Mouse (Mus musculus) forebrain, embryonic 16.5 days (tissue): Measurements from ENCODE around the gene Tln2. TPM values are rescaled to one million over a fixed set of nuclear protein-coding genes. Genes with fewer than 3 reads are reported as not detected.

ENCODE experiments used
- ATAC-seq: fragments of 200-750 bp; cut with Nextera tagmentation; 2 replicates; pipeline ENCODE4 v1.8.0; 2017; ENCODE audit warnings: mild to moderate bottlenecking, moderate library complexity
- H3K27ac ChIP-seq: fragments of 300-500 bp; sonication (generic); 2 replicates; pipeline ENCODE4 v1.5.1; 2014; ENCODE audit warnings: low read length, control low read depth
- H3K27me3 ChIP-seq: fragments of 300-500 bp; sonication (generic); replicated peaks from 2 replicates; pipeline ENCODE4 v1.6.1; 2014; ENCODE audit warnings: low read length; ENCODE audit not compliant: control insufficient read depth, insufficient read depth
- H3K36me3 ChIP-seq: fragments of 300-500 bp; sonication (generic); 2 replicates; pipeline ENCODE4 v1.6.1; 2014; ENCODE audit not compliant: control insufficient read depth, insufficient read depth
- H3K4me1 ChIP-seq: fragments of 300-500 bp; sonication (generic); replicated peaks from 2 replicates; pipeline ENCODE4 v1.6.1; 2014; ENCODE audit warnings: low read length; ENCODE audit not compliant: control insufficient read depth, insufficient read depth
- H3K4me2 ChIP-seq: fragments of 300-500 bp; sonication (generic); 2 replicates; pipeline ENCODE4 v1.6.1; 2014; ENCODE audit warnings: mild to moderate bottlenecking, low read length, control low read depth
- H3K4me3 ChIP-seq: fragments of 300-500 bp; sonication (generic); replicated peaks from 2 replicates; pipeline ENCODE4 v1.5.1; 2014; ENCODE audit warnings: mild to moderate bottlenecking, low read length, control low read depth
- H3K9ac ChIP-seq: fragments of 300-500 bp; sonication (generic); replicated peaks from 2 replicates; pipeline ENCODE4 v1.6.1; 2014; ENCODE audit warnings: low read depth, low read length, control low read depth
- H3K9me3 ChIP-seq: fragments of 300-500 bp; sonication (generic); 2 replicates; pipeline ENCODE4 v1.6.1; 2016; ENCODE audit warnings: low read length; ENCODE audit not compliant: control insufficient read depth
- WGBS: fragments of 180-500 bp; shearing (Covaris S2); extraction: QIAGEN DNeasy Blood & Tissue Kit; methylation state at CpG from one replicate; pipeline ENCODE4 v1.1.7; 2014; 5-methylcytosine and 5-hydroxymethylcytosine counted together
- polyA plus RNA-seq: library from polyadenylated mRNA; unstranded; fragments of >200 nt; fragmentation: Nextera tagmentation; extraction: Ambion mirVana; gene quantifications from 2 replicates; pipeline ENCODE4 v1.2.1, GENCODE M21; 2015

Gene Tln2
- polyA plus RNA-seq, 1 experiment from 2014 or later: 19.6 TPM

DNA sequence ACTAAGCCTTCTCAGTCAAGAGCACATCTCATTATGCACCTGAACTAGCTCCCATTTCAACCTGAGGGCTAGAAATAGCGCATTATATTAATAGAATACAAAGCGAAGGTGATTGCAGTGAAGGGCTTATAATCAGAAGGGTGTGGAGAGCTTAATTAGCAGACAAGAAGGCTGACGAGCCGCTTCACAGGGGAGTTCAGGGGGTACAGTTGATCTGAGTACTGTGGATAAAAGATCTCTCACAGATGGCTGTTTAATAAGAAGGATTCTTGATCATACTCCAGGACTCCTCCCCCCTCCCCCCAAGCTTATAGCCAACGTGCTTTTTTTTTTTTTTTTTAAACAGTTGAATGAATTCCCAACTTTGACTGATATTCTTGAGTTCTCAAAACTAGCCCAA, 198.0 kb downstream of the Tln2 start:
- Histone ChIP-seq H3K4me1 (peaks cover 3% of the 10 kb centered on the region; the same call in 1 of the 2 replicates), H3K9ac (no peak overlapping the region), H3K4me3 (no peak overlapping the region), H3K27ac (no peak overlapping the region), H3K27me3 (no peaks in the 10 kb centered on the region), H3K36me3 (no peaks in the 10 kb centered on the region), H3K4me2 (no peak overlapping the region), H3K9me3 (no peaks in the 10 kb centered on the region)
- ATAC-seq: peak; percentile 58; the same call in 1 of the 2 replicates
- 30% methylated on average over 5 of the region's 5 CpGs for WGBS

DNA sequence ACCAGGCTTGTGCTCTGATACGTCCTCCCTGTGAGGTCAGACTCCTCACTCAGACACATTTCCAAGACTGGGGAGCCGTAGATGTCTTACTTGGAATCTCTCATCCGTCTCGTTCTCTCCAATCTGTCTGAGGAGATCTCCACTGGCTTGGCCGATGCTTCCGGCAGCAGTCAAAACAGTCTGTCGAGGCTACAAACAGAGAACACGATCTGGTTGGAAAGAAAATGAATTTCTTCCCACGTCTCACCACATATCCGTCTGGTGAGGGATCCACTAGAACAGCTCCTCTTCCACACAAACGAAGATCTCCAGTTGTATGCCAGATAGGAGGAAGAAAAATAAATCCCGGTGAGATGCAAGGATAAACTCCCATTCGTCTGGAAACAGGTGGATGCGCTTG, 205.1 kb downstream of the Tln2 start:
- WGBS: 89% methylated on average over 14 of the region's 14 CpGs
- no peak overlapping the region for H3K4me3 ChIP-seq
- ATAC-seq: no peak
- H3K27me3 ChIP-seq: no peaks in the 10 kb centered on the region
- no peak overlapping the region for H3K4me2 ChIP-seq
- no peaks in the 10 kb centered on the region for H3K36me3 ChIP-seq
- no peaks in the 10 kb centered on the region for H3K9me3 ChIP-seq
- H3K27ac ChIP-seq: no peak overlapping the region
- no peaks in the 10 kb centered on the region for H3K4me1 ChIP-seq
- H3K9ac ChIP-seq: no peak overlapping the region

DNA sequence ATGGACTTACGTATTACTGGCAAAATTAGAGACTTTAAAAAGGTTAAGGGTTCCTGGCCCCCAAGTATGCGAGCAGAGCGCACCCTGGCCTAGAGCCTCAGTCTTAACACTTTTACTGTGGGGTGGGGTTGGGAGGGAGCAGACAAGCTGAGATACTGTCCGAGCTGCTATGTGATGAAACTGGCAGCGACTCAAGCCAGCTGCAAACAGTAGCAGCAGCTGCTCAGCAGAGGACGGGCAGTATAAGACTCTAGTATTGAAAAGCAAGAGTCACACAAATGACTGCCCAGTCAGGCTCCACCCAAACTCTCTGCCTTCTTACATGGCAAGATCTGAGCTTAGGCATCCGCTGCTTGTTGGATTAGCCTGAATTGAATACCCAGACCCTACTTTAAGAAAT, 206.1 kb downstream of the Tln2 start:
- Histone ChIP-seq H3K4me3 (no peak overlapping the region), H3K9ac (no peak overlapping the region), H3K4me2 (no peak overlapping the region), H3K9me3 (no peaks in the 10 kb centered on the region), H3K27me3 (no peaks in the 10 kb centered on the region), H3K27ac (no peak overlapping the region), H3K4me1 (no peaks in the 10 kb centered on the region), H3K36me3 (no peaks in the 10 kb centered on the region)
- WGBS: 81% methylated on average over 7 of the region's 7 CpGs
- no peak for ATAC-seq

DNA sequence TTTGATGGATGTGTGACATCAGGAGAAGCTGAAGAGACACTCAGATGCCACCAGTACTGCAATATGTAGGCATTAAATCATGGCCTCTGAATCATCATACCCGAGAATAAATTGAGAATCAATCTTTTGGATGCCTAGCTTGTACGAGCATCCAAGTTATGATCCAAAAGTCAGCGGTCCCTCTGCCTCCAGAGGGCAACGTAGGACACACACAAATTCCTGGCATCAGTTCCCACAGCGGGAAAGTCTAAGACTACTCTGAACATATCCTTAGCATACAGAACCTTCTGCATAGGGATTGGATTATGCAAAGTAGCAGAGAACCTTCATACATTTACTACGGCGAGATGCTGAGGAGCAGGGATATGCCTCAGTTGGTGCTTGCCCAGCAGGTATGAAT, 210.5 kb downstream of the Tln2 start:
- no peak overlapping the region for H3K9ac ChIP-seq
- no peak for ATAC-seq
- 89% methylated on average over 7 of the region's 7 CpGs for WGBS
- H3K9me3 ChIP-seq: no peaks in the 10 kb centered on the region
- no peaks in the 10 kb centered on the region for H3K36me3 ChIP-seq
- H3K4me3 ChIP-seq: no peak overlapping the region
- no peaks in the 10 kb centered on the region for H3K4me1 ChIP-seq
- H3K27me3 ChIP-seq: no peaks in the 10 kb centered on the region
- no peak overlapping the region for H3K4me2 ChIP-seq
- H3K27ac ChIP-seq: no peak overlapping the region

DNA sequence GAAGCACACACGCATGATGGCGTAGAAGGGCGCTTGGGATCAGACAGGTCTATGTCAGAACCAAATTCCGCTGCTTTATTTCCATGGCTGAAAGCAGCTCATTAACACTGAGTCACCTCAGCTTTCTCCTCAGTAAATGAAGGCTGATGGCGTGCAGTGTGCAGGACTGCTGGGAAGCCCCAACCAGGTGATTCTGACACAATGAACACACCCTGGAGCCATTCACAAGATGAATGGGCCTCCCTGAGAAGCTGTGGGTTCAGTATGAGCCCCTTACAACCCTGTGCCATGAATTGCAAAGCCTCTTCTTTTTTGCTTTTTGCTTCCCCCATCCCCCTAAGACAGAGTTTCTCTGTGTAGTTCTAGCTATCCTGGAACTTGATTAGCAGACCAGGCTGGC, 212.3 kb downstream of the Tln2 start:
- H3K27ac ChIP-seq: no peak overlapping the region
- H3K9ac ChIP-seq: no peak overlapping the region
- 81% methylated on average over 5 of the region's 5 CpGs for WGBS
- no peak for ATAC-seq
- no peaks in the 10 kb centered on the region for H3K36me3 ChIP-seq
- H3K4me3 ChIP-seq: no peak overlapping the region
- H3K9me3 ChIP-seq: no peaks in the 10 kb centered on the region
- H3K4me1 ChIP-seq: no peaks in the 10 kb centered on the region
- no peaks in the 10 kb centered on the region for H3K27me3 ChIP-seq
- H3K4me2 ChIP-seq: no peak overlapping the region

DNA sequence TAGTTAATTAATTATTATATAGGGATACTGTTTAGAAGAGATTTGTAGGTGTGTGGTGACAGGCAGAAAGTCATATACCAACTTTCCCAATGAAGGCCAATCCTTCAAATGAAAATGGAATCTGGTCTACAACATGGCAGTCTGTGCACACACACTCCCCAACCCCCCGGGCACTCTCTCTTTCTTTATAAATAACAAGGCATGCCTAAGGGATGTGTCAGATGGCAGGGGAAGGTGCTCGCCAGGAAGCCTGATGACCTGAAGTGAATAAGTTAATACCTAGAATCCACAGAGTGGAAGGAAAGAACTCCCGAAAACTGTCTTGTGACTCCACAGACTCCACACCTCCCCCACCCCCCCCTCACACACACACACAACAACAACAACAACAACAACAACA, 228.2 kb downstream of the Tln2 start:
- H3K4me1 ChIP-seq: no peaks in the 10 kb centered on the region
- 86% methylated on average over 3 of the region's 3 CpGs for WGBS
- H3K27ac ChIP-seq: no peak overlapping the region
- H3K36me3 ChIP-seq: no peaks in the 10 kb centered on the region
- no peaks in the 10 kb centered on the region for H3K9me3 ChIP-seq
- H3K27me3 ChIP-seq: no peaks in the 10 kb centered on the region
- H3K4me2 ChIP-seq: no peak overlapping the region
- no peak for ATAC-seq
- no peak overlapping the region for H3K9ac ChIP-seq
- H3K4me3 ChIP-seq: no peak overlapping the region

DNA sequence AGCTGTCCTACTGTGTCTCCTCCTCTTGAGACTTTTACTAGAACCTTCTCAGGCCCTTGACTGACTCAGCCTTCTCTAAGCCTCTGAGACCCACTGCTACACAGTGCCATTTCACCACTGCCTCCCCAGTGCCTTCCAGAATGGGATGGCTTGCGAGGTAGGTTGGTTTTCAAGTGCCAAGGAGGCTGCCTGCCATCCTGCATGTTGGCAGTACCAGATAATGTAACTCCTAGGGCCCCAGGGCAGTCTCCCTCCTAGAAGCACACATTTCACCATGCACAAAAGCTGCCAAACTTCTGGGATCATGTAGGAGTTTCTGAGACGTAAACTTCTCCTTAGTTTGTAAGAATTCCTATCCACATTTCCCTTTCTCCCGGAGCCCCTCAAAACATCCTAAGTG, 231.1 kb downstream of the Tln2 start:
- Histone ChIP-seq H3K9me3 (no peaks in the 10 kb centered on the region), H3K27ac (no peak overlapping the region), H3K4me3 (no peak overlapping the region), H3K36me3 (no peaks in the 10 kb centered on the region), H3K27me3 (no peaks in the 10 kb centered on the region), H3K9ac (no peak overlapping the region), H3K4me2 (no peak overlapping the region), H3K4me1 (no peaks in the 10 kb centered on the region)
- ATAC-seq: no peak
- WGBS: 83% methylated on average over 3 of the region's 3 CpGs

DNA sequence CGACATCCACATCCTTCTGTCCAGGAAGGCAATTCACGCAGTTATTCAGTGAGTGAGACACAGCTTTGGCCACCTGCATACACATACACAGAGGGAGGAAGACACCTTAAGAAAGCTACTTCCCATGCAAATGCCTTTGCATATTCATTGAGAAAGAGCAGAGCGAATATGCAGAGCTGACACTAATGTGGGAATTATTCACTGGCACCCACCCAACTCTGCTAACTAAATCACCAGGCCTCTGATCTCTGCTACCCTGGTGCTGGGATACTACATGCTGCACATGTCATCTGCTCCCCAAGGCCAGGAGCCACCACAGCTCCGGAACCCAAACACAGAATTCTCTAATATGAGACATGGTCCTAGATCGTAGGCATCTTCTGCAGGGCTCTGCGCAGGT, 237.6 kb downstream of the Tln2 start:
- peaks cover 3% of the 10 kb centered on the region; the same call in 1 of the 2 replicates for H3K4me1 ChIP-seq

DNA sequence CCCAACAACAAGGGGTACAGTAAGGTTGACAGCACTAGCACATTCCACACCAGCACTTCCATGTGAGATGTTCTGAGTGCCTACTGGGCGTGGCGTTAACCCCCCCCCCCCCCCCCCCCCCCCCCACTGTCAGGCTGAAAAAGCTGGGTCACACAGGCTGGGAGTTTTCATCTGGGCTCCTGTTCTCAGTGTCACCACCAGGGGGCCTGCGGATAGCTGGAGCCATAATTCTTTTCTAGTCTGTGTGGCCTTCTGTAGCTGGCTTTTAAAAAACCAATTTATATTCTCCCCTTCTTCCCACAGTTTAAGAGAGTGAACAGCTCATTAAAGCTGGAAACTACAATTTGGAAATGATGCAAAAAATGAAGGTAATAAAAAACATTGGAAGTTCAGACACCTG, 244.1 kb downstream of the Tln2 start:
- H3K4me3 ChIP-seq: no peak overlapping the region
- no peaks in the 10 kb centered on the region for H3K27me3 ChIP-seq
- H3K27ac ChIP-seq: no peak overlapping the region
- WGBS: 2% methylated on average over 3 of the region's 3 CpGs
- no peak overlapping the region for H3K9ac ChIP-seq
- no peaks in the 10 kb centered on the region for H3K36me3 ChIP-seq
- no peak overlapping the region for H3K4me2 ChIP-seq
- no peaks in the 10 kb centered on the region for H3K9me3 ChIP-seq
- no peak for ATAC-seq
- no peaks in the 10 kb centered on the region for H3K4me1 ChIP-seq

More for the DNA sequence above, 237.6 kb downstream of the Tln2 start:
- peak; percentile 47 for ATAC-seq
- Histone ChIP-seq H3K27me3 (no peaks in the 10 kb centered on the region), H3K4me3 (no peak overlapping the region), H3K4me2 (no peak overlapping the region), H3K27ac (no peak overlapping the region), H3K9me3 (no peaks in the 10 kb centered on the region), H3K36me3 (no peaks in the 10 kb centered on the region), H3K9ac (no peak overlapping the region)
- 77% methylated on average over 6 of the region's 6 CpGs for WGBS

DNA sequence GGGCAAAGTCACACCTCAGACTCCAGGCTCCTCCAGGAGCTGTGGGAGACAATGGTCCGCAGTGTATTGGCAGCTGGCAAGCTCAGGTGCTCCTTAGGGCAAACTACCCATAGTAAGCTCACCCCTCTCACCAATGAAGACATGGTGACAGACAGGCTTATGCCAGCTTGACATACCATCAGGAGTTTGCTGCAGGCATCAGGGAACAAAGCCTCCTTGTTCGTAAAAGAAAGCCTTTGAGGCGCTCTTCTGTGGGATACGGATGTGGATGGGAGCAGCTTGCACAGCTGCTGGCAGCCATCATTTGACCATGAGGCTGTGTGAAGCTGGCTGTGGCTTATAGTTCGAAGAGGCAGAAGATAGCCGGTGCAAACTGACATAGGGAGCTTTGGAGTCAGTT, 254.5 kb downstream of the Tln2 start:
- 76% methylated on average over 6 of the region's 6 CpGs for WGBS
- Histone ChIP-seq H3K27me3 (no peaks in the 10 kb centered on the region), H3K27ac (no peak overlapping the region), H3K9ac (no peak overlapping the region), H3K4me1 (no peaks in the 10 kb centered on the region), H3K4me2 (no peak overlapping the region), H3K4me3 (no peak overlapping the region), H3K9me3 (no peaks in the 10 kb centered on the region), H3K36me3 (no peaks in the 10 kb centered on the region; the same call in 1 of the 2 replicates)
- ATAC-seq: no peak
